Mouse (Mus musculus) left cerebral cortex, postnatal 10 days (tissue): ENCODE data around the gene Scfd1. TPM values are rescaled to one million over a fixed set of nuclear protein-coding genes. Genes with fewer than 3 reads are reported as not detected.

ENCODE experiments used
- DNase-seq, 2 experiments: peaks; one replicate each; pipeline ENCODE4 v3.0.0; 2021 to 2022; ENCODE audit warnings: low spot score in 2 of 2, mixed read lengths in 1 of 2; ENCODE audit errors: extremely low spot score in 1 of 2
- intact Hi-C: fragments of 180-260 bp; cut with DNase I; formaldehyde crosslinking; loops from one replicate; pipeline ENCODE4 v1.15.1; 2025
- total RNA-seq, 2 experiments: library from RNA; stranded (reverse); gene quantifications; 2 replicates each; pipeline ENCODE4 v1.2.3; 2021

Gene Scfd1
- 10 to 100 TPM; 42.7 to 43.8 TPM for total RNA-seq

GRCm38 (mm10) chr12:51377003-51377887 lies at the start of gene Scfd1:
Gene Scfd1, plus strand, starts transcription at chr12:51377510.
- DNase-seq = peak; percentile 92 to 96
- intact Hi-C loops = no loop called here

GRCm38 (mm10) chr12:51337014-51337413 lies 40.3 kb upstream of the Scfd1 start:
- DNase-seq = no peak
- intact Hi-C loops = no loop called here

- no peak for DNase-seq
- intact Hi-C loops = no loop called here
Observed at GRCm38 (mm10) chr12:51346121-51346520, 31.2 kb upstream of the Scfd1 start.

- DNase-seq = peak; percentile 75 to 93
- intact Hi-C loops = no loop called here
Observed at GRCm38 (mm10) chr12:51347988-51348697, 29.2 kb upstream of the Scfd1 start, which contains the start of gene G2e3. Gene G2e3, plus strand, starts transcription at chr12:51348061.

- peak in 1 of 2 experiments; percentile 32 for DNase-seq
- intact Hi-C loops = no loop called here
Observed at GRCm38 (mm10) chr12:51348698-51348998, 28.7 kb upstream of the Scfd1 start.

- peak in 1 of 2 experiments; percentile 29 for DNase-seq
- intact Hi-C loops = no loop called here
Observed at GRCm38 (mm10) chr12:51355296-51355695, 22.0 kb upstream of the Scfd1 start.

- no peak for DNase-seq
- intact Hi-C loops = no loop called here
Observed at GRCm38 (mm10) chr12:51361294-51361693, 16.0 kb upstream of the Scfd1 start.

GRCm38 (mm10) chr12:51362898-51363297 lies 14.4 kb upstream of the Scfd1 start:
- DNase-seq = no peak
- intact Hi-C loops = no loop called here

- no peak for DNase-seq
- intact Hi-C loops = no loop called here
Observed at GRCm38 (mm10) chr12:51368504-51368903, 8.8 kb upstream of the Scfd1 start.

GRCm38 (mm10) chr12:51377888-51378190 lies 529 bp downstream of the Scfd1 start:
- DNase-seq = no peak
- intact Hi-C loops = no loop called here

GRCm38 (mm10) chr12:51399871-51400270 lies 22.6 kb downstream of the Scfd1 start:
- intact Hi-C loops = loop anchor here (5.0 to 10.0 kb wide), 3 partner anchors 32 to 355 kb away; no protein-coding TSS in a partner anchor
- DNase-seq = no peak

GRCm38 (mm10) chr12:51402060-51402698 lies 24.9 kb downstream of the Scfd1 start:
- intact Hi-C loops = loop anchor here (5.0 kb wide), 1 partner anchor 220 kb away; no protein-coding TSS in a partner anchor
- peak in 1 of 2 experiments; percentile 4 for DNase-seq

- DNase-seq = no peak
- intact Hi-C loops = loop anchor here (5.0 kb wide), 1 partner anchor 218 kb away; no protein-coding TSS in a partner anchor
Observed at GRCm38 (mm10) chr12:51403987-51404586, 26.8 kb downstream of the Scfd1 start.

GRCm38 (mm10) chr12:51411362-51411761 lies 34.1 kb downstream of the Scfd1 start:
- DNase-seq = no peak
- intact Hi-C loops = no loop called here

GRCm38 (mm10) chr12:51437541-51437940 lies 60.2 kb downstream of the Scfd1 start:
- intact Hi-C loops = no loop called here
- DNase-seq = no peak

- no peak for DNase-seq
- intact Hi-C loops = no loop called here
Observed at GRCm38 (mm10) chr12:51438311-51438710, 61.0 kb downstream of the Scfd1 start.

- intact Hi-C loops = no loop called here
- DNase-seq = no peak
Observed at GRCm38 (mm10) chr12:51449303-51449702, 72.0 kb downstream of the Scfd1 start.

- intact Hi-C loops = no loop called here
- no peak for DNase-seq
Observed at GRCm38 (mm10) chr12:51470881-51471280, 93.6 kb downstream of the Scfd1 start.

GRCm38 (mm10) chr12:51481246-51481645 lies 103.9 kb downstream of the Scfd1 start:
- intact Hi-C loops = no loop called here
- DNase-seq = no peak
